Mouse (Mus musculus) liver, embryonic 11.5 days (tissue): Measurements from ENCODE around the gene Lpar3. TPM values are rescaled to one million over a fixed set of nuclear protein-coding genes. Genes with fewer than 3 reads are reported as not detected.

Experiments used
- ATAC-seq: fragments of 200-750 bp; cut with Nextera tagmentation; replicated peaks from 2 replicates; pipeline ENCODE4 v1.8.0; 2017; ENCODE audit warnings: moderate number of reproducible peaks, mild to moderate bottlenecking, moderate TSS enrichment, moderate library complexity; ENCODE audit not compliant: low FRiP score
- DNase-seq: peaks from one replicate; pipeline ENCODE4 v3.0.0-alpha.2; 2017; ENCODE audit warnings: low spot score
- H3K27ac ChIP-seq: fragments of 300-500 bp; sonication (generic); 2 replicates; pipeline ENCODE4 v1.5.1; 2014; ENCODE audit warnings: mild to moderate bottlenecking, low read depth, low read length, control low read depth
- H3K27me3 ChIP-seq: fragments of 300-500 bp; sonication (generic); replicated peaks from 2 replicates; pipeline ENCODE4 v1.6.1; 2014; ENCODE audit warnings: low read length, mixed read lengths; ENCODE audit not compliant: control insufficient read depth, insufficient read depth
- H3K36me3 ChIP-seq: fragments of 300-500 bp; sonication (generic); 2 replicates; pipeline ENCODE4 v1.6.1; 2014; ENCODE audit warnings: mild to moderate bottlenecking, low read length, moderate library complexity, mixed read lengths; ENCODE audit not compliant: control insufficient read depth, insufficient read depth
- H3K4me1 ChIP-seq: fragments of 300-500 bp; sonication (generic); replicated peaks from 2 replicates; pipeline ENCODE4 v1.6.1; 2014; ENCODE audit warnings: low read length, mixed read lengths; ENCODE audit not compliant: control insufficient read depth, insufficient read depth
- H3K4me2 ChIP-seq: fragments of 300-500 bp; sonication (generic); 2 replicates; pipeline ENCODE4 v1.6.1; 2014; ENCODE audit warnings: mild to moderate bottlenecking, control low read depth, moderate library complexity
- H3K4me3 ChIP-seq: fragments of 300-500 bp; sonication (generic); 2 replicates; pipeline ENCODE4 v1.5.1; 2014; ENCODE audit warnings: low read depth, low read length, control low read depth
- H3K9ac ChIP-seq: fragments of 300-500 bp; sonication (generic); 2 replicates; pipeline ENCODE4 v1.6.1; 2014; ENCODE audit warnings: low read depth, low read length, control low read depth
- H3K9me3 ChIP-seq: fragments of 300-500 bp; sonication (generic); 2 replicates; pipeline ENCODE4 v1.6.1; 2016; ENCODE audit warnings: low read length, inconsistent platforms, mixed read lengths; ENCODE audit not compliant: control insufficient read depth
- WGBS: fragments of 180-500 bp; shearing (Covaris S2); extraction: QIAGEN DNeasy Blood & Tissue Kit; methylation state at CpG from one replicate; pipeline ENCODE4 v1.1.7; 2014; 5-methylcytosine and 5-hydroxymethylcytosine counted together
- polyA plus RNA-seq: library from polyadenylated mRNA; unstranded; fragments of >200 nt; fragmentation: Nextera tagmentation; extraction: Ambion mirVana; gene quantifications from 2 replicates; pipeline ENCODE4 v1.2.1, GENCODE M21; 2014

Gene Lpar3
- polyA plus RNA-seq, 1 experiment from 2014 or later: 0.43 TPM

- Histone ChIP-seq H3K27ac (no peak overlapping the region), H3K9me3 (no peaks in the 10 kb centered on the region), H3K9ac (no peak overlapping the region), H3K4me1 (no peaks in the 10 kb centered on the region), H3K36me3 (no peaks in the 10 kb centered on the region), H3K4me2 (no peak overlapping the region), H3K4me3 (no peak overlapping the region), H3K27me3 (no peaks in the 10 kb centered on the region)
- no peak for DNase-seq
- WGBS: 72% methylated on average over 9 of the region's 9 CpGs
- no peak for ATAC-seq
Observed at GRCm38 (mm10) chr3:146260203-146260602, 39.4 kb downstream of the Lpar3 start.

- no peak overlapping the region for H3K9ac ChIP-seq
- H3K4me3 ChIP-seq: no peak overlapping the region
- no peak overlapping the region for H3K27ac ChIP-seq
- no peaks in the 10 kb centered on the region for H3K9me3 ChIP-seq
- H3K4me1 ChIP-seq: no peaks in the 10 kb centered on the region
- no peaks in the 10 kb centered on the region for H3K36me3 ChIP-seq
- ATAC-seq (no peak), DNase-seq (no peak)
- no peak overlapping the region for H3K4me2 ChIP-seq
- no peaks in the 10 kb centered on the region for H3K27me3 ChIP-seq
- WGBS: 76% methylated on average over 11 of the region's 11 CpGs
Observed at GRCm38 (mm10) chr3:146260845-146261244, 40.1 kb downstream of the Lpar3 start.

- no peak for ATAC-seq
- no peaks in the 10 kb centered on the region for H3K9me3 ChIP-seq
- H3K4me1 ChIP-seq: no peaks in the 10 kb centered on the region
- 28% methylated on average over 1 of the region's 1 CpGs for WGBS
- H3K27me3 ChIP-seq: no peaks in the 10 kb centered on the region
- H3K36me3 ChIP-seq: no peaks in the 10 kb centered on the region
- no peak overlapping the region for H3K27ac ChIP-seq
- no peak overlapping the region for H3K9ac ChIP-seq
- no peak overlapping the region for H3K4me2 ChIP-seq
- no peak overlapping the region for H3K4me3 ChIP-seq
- DNase-seq: no peak
Observed at GRCm38 (mm10) chr3:146262536-146262935, 41.8 kb downstream of the Lpar3 start.

- Histone ChIP-seq H3K4me3 (no peak overlapping the region), H3K4me2 (no peak overlapping the region), H3K4me1 (no peaks in the 10 kb centered on the region), H3K36me3 (no peaks in the 10 kb centered on the region), H3K9ac (no peak overlapping the region), H3K27me3 (no peaks in the 10 kb centered on the region), H3K27ac (no peak overlapping the region), H3K9me3 (no peaks in the 10 kb centered on the region)
- no peak for ATAC-seq
- 85% methylated on average over 10 of the region's 10 CpGs for WGBS
- no peak for DNase-seq
Observed at GRCm38 (mm10) chr3:146264146-146264545, 43.4 kb downstream of the Lpar3 start.

GRCm38 (mm10) chr3:146265545-146266130, 44.9 kb downstream of the Lpar3 start:
- DNase-seq: no peak
- no peaks in the 10 kb centered on the region for H3K9me3 ChIP-seq
- ATAC-seq: no peak
- WGBS: 66% methylated on average over 12 of the region's 12 CpGs
- no peak overlapping the region for H3K4me3 ChIP-seq
- no peak overlapping the region for H3K27ac ChIP-seq
- H3K36me3 ChIP-seq: no peaks in the 10 kb centered on the region
- no peaks in the 10 kb centered on the region for H3K4me1 ChIP-seq
- no peak overlapping the region for H3K9ac ChIP-seq
- no peak overlapping the region for H3K4me2 ChIP-seq
- H3K27me3 ChIP-seq: no peaks in the 10 kb centered on the region

- DNase-seq (no peak), ATAC-seq (no peak)
- Histone ChIP-seq H3K4me2 (no peak overlapping the region), H3K4me1 (no peaks in the 10 kb centered on the region), H3K27ac (no peak overlapping the region), H3K27me3 (no peaks in the 10 kb centered on the region), H3K9me3 (no peaks in the 10 kb centered on the region), H3K4me3 (no peak overlapping the region), H3K9ac (no peak overlapping the region), H3K36me3 (no peaks in the 10 kb centered on the region)
- WGBS: 82% methylated on average over 14 of the region's 14 CpGs
Observed at GRCm38 (mm10) chr3:146268024-146268801, 47.5 kb downstream of the Lpar3 start.

- Histone ChIP-seq H3K9me3 (no peaks in the 10 kb centered on the region), H3K4me1 (no peaks in the 10 kb centered on the region), H3K4me2 (no peak overlapping the region), H3K4me3 (no peak overlapping the region), H3K9ac (no peak overlapping the region), H3K27ac (no peak overlapping the region), H3K36me3 (no peaks in the 10 kb centered on the region), H3K27me3 (no peaks in the 10 kb centered on the region)
- ATAC-seq (no peak), DNase-seq (no peak)
- WGBS: 57% methylated on average over 5 of the region's 5 CpGs
Observed at GRCm38 (mm10) chr3:146274503-146274902, 53.7 kb downstream of the Lpar3 start.

- no peak overlapping the region for H3K4me2 ChIP-seq
- no peak overlapping the region for H3K4me3 ChIP-seq
- no peaks in the 10 kb centered on the region for H3K27me3 ChIP-seq
- DNase-seq (no peak), ATAC-seq (no peak)
- H3K36me3 ChIP-seq: no peaks in the 10 kb centered on the region
- no peaks in the 10 kb centered on the region for H3K9me3 ChIP-seq
- WGBS: 64% methylated on average over 11 of the region's 11 CpGs
- H3K27ac ChIP-seq: no peak overlapping the region
- H3K4me1 ChIP-seq: no peaks in the 10 kb centered on the region
- H3K9ac ChIP-seq: no peak overlapping the region
Observed at GRCm38 (mm10) chr3:146275360-146276025, 54.7 kb downstream of the Lpar3 start.
